Mouse (Mus musculus) gastrocnemius, postnatal 14 days (tissue): Measurements from ENCODE around the gene Jtb. TPM values are rescaled to one million over a fixed set of nuclear protein-coding genes. Genes with fewer than 3 reads are reported as not detected.

Experiments
- DNase-seq: peaks from one replicate; pipeline ENCODE4 v3.0.0; 2021; ENCODE audit warnings: mixed read lengths
- intact Hi-C: fragments of 180-260 bp; cut with DNase I; formaldehyde crosslinking; loops from one replicate; pipeline ENCODE4 v1.15.1; 2025; ENCODE audit warnings: low total_unique reads
- total RNA-seq, 2 experiments: library from RNA; stranded (reverse); gene quantifications; 2 replicates each; pipeline ENCODE4 v1.2.3; 2021

The Jtb gene
- total RNA-seq, 2 experiments from 2014 or later, result 41.6 to 47.5 TPM

DNA sequence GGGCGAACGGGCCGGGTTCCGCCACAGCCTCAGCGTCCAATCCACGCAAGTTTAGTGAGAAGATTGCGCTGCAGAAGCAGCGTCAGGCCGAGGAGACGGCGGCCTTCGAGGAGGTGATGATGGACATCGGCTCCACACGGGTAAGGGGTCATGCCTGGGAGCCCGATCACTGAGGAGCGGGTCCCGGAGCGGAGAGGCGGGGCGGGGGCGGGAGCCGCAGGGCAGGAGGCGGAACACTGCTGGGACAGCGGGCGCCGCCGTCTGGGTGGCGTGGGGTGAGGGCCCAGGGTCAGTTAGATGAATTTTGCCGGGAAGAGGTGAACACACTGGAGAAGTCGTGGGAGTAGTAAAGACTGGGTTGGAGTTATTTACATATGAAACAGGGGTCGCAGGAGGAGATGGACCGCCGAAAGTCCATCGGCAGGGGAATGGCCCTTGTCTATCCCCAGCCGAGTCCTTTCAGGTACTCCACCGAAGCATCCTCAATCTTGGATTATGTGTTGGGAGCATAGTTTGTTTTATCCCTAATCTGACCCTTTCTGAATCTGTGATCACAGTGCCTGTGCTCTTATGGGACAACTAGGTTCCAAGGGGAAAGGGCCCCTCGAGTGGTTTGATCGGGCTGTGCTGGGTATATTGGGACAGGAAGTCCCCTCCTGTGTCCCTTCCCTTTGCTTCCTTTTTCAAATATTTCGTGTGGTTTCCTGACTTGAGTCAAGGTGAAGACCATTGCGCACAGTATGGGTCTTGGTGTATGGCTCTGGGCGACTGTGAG lies 23.2 kb downstream of the Jtb start:
- DNase-seq, result peak; percentile 49
- intact Hi-C loops, result no loop called here

DNA sequence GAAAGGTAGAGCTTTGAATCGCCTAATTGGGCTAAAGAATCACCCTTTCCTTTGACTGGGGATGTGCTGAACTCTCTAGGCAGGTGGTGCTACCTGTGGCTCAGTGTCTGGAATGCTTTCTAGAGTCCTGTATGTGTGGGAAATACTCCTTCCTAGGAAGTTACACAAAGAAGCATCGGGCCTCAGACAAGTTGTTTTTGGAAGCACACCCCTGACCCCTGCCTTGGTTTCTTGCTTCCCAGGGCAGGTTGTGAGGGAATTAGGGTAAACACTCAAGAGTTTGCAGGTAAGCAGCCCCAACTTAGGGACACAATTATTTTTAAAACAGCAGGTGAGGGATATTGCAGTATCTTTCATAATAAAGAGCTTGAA lies 23.8 kb downstream of the Jtb start:
- no peak for DNase-seq
- intact Hi-C loops, result no loop called here

DNA sequence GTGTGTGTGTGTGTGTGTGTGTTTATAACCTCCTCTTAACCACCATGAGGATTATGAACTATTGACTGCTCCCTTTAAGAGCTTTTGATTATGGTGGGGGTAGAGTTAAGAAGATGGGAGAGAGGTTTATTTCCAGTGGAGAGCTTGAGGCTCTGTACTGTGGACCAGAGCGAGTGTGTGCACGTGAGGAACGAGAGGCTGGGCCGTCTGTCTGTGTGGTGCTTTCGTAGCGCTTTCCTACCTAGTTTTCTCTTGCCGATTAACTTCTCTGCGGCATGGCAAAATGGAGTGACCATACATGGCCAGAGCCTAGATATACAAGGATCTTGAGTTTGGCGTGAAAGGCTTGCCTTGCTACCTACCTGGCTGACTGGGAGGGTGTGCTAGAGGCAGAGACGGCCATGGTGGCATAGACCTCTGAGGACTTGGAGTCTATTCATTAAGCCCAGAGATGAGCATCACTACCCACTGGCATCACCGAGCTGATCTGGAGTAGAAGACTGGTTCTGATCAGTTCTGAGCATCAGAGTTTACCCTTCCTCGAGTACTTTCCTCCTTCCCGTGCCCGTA lies 24.5 kb downstream of the Jtb start:
- intact Hi-C loops, result no loop called here
- DNase-seq, result no peak

DNA sequence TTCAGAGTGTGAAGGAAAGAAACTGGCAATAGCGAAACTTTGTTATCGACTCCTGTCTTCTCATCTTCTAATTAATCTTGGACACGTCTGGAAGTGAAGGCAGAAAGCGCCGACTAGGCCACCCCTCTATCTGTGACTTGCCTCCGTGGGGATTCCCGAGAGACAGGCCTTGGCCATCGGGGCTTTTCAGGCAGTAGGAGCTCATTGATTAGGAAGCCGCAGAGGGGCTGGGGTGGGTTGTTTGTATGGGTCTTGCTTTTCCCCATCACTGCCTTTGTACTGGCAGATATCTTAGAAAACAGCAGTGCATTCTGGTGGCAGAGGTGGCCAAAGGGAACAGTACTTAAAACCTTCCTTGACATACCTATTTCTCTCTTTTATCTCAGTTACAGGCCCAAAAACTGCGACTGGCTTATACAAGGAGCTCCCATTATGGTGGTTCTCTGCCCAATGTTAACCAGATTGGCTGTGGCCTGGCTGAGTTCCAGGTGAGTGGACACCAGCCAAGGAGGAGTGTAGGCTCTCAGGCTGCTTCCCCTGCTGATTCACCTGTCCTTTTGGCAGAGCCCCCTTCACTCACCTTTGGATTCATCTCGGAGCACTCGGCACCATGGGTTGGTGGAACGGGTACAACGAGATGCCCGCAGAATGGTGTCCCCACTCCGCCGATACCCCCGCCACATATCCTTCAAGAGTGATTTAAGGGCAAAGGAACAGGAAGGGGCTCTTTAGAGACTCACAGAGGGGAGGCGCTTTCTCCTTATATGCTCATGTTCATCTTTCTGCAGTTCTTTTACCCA lies 25.5 kb downstream of the Jtb start:
- DNase-seq, result no peak
- intact Hi-C loops, result no loop called here

DNA sequence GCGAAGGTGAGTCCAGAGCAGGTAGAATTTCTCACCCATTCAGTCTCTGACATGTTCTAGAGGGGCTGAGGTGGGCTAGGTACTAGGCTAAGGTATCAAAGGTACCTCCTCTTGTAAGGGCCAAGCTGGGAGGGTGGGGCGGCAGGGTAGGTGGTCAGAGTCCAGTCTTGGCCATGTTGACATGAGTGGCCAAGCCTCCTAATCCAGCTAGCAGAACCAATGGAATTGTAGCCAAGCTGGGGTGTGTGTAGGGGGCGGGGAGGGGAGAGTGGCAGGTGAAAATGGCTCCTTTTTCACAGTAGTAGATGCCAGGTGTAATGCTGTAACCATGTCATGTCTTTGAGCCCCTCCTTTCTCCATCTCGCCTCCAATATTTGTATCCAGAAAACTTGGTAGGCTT lies 27.1 kb downstream of the Jtb start:
- DNase-seq, result no peak
- intact Hi-C loops, result no loop called here

DNA sequence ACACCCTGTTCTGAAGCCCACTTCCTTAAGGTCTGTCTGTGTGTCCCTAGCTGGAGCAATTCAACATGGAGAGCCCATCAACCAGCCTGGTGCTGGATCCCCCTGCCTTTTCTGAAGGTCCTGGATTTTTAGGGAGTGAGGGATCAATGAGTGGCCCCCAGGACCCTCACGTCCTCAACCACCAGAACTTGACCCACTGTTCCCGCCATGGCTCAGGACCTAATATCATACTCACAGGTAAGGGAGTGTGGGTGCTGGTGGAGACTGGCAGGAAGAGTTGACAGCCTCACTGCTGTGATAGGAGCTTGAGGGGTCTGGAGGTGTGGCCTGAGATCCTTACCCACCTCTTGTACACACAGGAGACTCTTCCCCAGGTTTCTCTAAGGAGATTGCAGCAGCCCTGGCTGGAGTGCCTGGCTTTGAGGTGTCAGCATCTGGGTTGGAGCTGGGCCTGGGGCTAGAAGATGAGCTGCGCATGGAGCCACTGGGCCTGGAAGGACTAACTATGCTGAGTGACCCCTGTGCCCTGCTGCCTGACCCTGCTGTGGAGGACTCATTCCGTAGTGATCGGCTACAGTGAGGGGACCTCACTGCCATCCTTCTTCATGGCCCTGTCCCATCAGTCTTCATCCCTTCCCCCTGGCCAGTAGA lies 31.8 kb downstream of the Jtb start:
- intact Hi-C loops, result loop anchor here (10.0 kb wide), 1 partner anchor 112 kb away; no protein-coding TSS in a partner anchor
- no peak for DNase-seq

DNA sequence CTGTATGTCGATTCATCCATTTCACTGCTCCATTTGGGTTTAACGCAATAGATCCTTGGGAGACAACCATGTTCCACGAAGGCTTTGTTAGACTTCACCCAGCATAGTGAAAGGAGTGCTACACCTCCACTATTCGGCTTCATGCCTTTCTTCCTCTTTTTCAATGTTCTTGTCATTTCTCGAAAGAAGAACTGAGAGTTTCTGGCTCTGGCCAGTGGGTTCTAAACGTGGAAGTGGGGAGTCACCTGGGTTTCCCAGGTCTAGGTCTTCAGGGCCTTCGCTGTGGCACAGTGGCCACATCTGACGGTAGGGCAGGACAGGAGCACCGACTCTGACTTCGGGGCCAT lies 33.3 kb downstream of the Jtb start:
- intact Hi-C loops, result loop anchor here (10.0 kb wide), 1 partner anchor 110 kb away; no protein-coding TSS in a partner anchor
- DNase-seq, result no peak

DNA sequence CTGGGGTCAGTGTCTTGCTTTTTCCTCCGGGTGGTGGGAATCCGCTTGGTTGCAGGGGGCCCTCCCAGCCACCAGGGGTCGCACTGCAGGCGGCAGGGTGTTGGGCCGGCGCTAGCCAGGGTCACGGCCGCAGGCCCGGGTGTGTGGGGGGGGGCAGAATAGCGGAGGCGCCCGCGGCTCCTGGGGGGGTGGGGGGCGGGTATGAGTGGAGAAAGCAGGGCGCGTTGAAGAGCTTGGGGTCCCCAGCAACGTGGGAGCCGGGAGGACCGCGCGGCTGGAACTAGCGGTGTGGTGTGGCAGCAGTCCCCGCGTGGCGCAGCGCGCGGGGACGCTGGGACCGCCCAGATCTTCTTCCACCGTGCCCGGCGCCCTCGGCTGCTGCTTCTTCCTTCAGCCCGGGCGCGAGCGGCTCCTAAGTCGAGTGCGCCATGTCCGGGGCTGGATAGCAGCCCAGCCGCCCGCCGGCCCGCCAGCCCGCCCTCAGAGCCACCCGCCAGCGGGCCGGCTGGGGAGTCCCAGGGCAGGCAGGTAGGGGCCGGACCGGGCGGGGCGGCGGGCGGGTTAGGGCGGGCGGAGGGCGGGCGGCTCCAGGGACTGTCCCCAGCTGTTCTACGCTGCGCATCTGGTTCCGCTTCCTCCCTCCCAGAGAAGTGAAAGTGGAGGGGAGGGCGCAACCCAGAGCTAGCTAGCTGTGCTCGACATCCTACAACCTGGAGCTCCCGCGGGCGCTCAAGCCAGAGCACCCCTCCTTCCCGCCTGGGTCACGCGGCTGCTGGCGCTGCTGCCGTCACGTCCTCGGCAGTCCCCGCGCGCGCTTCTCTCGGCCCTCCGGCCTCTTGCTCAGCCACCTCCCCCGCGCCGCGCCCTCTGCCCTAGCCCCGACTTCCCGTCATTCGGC lies 33.9 kb downstream of the Jtb start, which contains the start of gene Dennd4b:
TSS of gene Dennd4b (plus strand) at position 152 of the 898 bp plus-strand sequence.
- intact Hi-C loops, result loop anchor here (10.0 kb wide), 1 partner anchor 110 kb away; no protein-coding TSS in a partner anchor

DNA sequence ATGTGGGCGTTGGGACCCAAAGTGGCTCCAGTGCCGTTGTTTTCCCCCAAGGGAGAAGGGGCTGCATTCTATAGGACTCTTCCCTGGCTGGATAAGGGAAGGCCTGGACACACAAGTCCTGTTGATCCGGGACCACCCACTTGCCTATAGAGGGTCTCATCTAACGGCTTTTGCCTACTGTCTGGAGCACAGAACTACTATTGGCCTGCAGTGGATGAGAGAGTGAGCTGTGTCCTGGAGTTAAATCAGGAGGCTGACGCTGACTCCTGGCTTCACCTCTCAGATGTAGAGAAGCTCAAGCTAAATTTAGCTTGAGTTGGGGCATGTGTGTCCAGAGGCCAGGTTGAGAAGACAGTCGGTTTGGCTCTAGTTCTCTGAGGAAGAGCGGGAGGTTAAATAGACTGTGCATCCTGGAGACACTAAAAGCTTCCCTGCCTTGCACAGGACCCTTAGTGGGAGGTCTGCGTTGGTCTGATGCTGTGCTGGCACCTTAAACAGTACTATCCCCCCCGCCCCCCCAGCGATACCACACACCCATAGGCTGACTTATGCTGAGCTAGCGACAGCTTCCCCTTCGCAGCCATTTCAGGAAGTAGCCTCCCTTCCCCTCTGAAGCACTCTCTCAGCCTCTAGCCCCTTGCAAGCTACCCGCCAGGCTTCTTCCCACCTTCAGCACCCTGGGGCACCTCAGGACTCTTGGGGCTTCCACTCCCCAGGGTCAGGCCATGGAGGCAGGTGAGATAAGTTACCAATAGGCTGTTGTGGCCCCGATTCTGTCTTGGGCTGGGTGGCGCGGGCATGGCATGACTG lies 34.7 kb downstream of the Jtb start:
- intact Hi-C loops, result loop anchor here (10.0 kb wide), 1 partner anchor 109 kb away; no protein-coding TSS in a partner anchor
- DNase-seq, result peak; percentile 57

More for the DNA sequence above, 33.9 kb downstream of the Jtb start, which contains the start of gene Dennd4b:
- peak; percentile 95 for DNase-seq

DNA sequence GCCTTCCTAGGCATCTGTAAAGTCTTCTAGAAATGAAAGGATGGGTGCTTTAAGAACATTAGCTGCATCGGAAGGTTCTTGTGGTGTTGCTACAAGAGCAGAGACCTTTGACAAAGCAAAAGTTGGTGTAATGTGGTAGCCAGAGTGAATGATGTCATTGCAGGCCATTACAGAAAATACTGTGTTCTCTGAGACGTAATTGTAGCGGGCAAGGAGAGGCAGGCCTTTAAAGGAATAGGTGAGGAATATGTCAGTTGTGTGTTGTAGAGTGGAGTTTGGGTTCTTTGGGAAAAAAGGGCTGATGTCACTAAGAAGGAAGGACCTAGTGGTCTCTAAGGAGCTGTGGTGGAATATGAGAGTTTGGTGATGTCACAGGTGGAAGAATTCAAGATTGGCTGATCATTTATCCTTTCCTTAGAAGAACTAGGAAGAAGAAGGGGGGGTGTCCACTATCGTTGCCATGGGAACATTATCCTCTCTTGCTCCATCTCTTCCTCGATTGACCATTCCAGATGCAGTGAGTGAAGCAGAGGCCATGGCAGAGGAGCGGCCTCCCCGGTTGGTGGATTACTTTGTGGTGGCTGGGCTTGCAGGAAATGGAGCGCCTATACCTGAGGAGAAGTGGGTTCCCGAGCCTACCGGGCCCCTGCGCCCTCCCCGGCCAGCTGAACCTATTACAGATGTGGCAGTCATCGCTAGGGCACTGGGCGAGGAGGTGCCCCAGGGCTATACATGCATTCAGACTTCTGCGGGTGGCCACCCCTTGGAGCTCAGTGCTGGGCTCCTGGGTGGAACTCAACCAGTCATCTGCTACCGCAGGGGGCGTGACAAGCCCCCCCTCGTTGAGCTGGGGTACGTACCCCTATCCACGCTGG lies 35.7 kb downstream of the Jtb start:
- DNase-seq, result no peak
- intact Hi-C loops, result loop anchor here (10.0 kb wide), 1 partner anchor 108 kb away; no protein-coding TSS in a partner anchor

DNA sequence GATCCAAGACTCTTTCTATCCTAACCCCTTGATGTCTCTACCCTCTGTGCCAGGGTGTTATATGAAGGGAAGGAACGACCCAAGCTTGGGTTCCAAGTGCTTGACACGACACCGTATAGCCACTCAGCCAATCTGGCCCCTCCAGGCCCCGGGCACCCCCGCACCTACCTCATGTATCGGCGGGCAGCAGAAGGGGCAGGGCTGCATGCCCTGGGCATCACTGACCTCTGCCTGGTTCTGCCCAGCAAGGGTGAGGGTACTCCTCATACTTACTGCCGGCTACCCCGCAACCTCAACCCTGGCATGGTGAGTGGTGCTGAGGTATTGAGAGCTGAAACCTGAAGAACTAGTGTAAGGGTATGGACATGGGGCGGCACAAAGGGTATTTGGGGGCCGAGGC lies 36.8 kb downstream of the Jtb start:
- DNase-seq, result no peak
- intact Hi-C loops, result loop anchor here (10.0 kb wide), 1 partner anchor 107 kb away; no protein-coding TSS in a partner anchor

DNA sequence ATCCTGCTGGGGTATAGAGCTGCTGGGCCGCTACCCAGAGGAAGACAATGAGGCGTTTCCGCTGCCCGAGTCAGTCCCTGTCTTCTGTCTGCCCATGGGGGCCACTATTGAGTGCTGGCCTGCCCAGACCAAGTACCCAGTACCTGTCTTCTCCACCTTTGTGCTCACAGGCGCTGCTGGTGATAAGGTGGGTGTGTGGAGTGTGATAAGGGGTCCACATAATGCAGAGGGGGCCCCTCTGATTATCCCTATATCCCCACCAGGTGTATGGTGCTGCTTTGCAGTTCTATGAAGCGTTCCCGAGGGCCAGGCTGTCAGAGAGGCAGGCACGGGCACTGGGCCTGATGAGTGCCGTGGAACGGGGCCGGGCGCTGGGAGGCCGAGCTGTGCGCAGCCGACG lies 37.6 kb downstream of the Jtb start:
- intact Hi-C loops, result loop anchor here (10.0 kb wide), 1 partner anchor 106 kb away; no protein-coding TSS in a partner anchor
- no peak for DNase-seq

DNA sequence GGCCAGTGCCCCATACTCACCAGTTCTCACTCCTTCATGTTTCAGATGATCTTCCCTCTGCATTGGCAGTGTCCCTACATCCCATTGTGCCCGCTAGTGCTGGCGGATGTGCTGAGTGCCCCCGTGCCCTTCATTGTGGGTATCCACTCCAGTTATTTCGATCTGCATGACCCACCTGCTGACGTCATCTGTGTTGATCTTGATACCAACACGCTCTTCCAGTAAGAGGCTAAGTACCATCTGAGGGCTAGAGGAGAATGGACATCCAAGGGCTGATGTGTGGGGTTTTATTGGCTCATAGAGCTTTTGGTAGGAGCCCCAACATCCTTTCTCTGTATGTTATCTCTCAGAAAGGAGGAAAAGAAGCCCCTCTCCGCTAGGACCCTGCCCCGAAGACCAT lies 39.4 kb downstream of the Jtb start:
- intact Hi-C loops, result loop anchor here (10.0 kb wide), 1 partner anchor 194 kb away; the partner anchor contains the start of gene Npr1
- DNase-seq, result no peak

DNA sequence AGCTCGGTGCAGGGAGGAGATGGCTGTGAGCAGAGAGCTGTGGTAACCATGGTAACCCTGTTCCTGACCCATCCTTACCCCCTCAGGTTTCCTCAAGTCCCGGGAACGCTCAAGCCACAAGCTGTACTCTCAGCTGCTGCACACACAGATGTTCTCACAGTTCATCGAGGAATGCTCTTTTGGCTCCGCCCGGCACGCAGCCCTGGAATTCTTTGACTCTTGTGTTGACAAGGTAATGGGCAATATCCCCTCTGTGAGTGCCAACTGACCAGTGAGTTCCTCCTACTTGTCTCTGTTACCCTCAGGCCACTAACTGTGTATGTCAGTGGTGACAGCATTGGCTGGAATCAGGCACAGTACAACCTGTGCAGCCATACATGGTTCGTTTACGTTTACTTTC lies 40.8 kb downstream of the Jtb start:
- intact Hi-C loops, result loop anchor here (10.0 kb wide), 1 partner anchor 193 kb away; the partner anchor contains the start of gene Npr1
- DNase-seq, result no peak

DNA sequence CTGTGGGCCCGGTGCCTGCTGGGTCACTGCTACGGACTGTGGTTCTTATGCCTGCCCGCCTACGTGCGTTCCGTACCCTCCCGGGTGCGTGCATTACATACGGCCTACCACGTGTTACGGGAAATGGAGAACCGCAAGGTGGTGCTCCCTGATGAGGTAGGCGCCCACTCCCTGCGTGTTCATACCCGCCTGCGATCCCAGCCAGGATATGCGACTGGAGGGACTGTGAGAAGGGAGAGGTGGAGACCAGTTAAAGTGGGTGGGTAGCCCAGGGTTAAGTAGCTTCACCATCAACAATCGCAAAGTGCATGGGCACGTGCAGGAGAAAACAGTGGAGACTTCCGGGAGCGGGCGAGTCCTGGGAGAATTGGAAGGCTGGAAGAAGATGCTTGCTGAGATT lies 42.5 kb downstream of the Jtb start:
- no peak for DNase-seq
- intact Hi-C loops, result loop anchor here (10.0 kb wide), 1 partner anchor 191 kb away; the partner anchor contains the start of gene Npr1

DNA sequence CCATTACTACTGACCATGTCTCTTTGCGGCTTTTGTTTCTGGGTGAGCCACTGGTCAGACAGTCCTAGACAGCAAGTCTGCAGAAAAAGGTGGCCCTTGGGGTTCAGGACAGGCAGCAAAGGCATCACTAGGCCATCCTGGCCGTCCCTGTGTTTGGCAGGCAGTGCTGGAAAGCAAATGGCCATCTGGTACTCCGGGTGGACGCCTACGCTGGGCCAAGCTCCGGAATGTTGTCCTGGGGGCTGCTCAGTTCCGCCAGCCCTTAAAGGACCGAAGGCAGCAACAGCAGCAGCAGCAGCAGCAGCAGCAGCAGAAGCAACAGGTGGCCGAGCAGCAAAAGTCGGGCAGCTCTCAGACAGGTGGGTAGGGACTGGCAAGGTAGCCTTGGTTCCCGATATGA lies 43.9 kb downstream of the Jtb start:
- intact Hi-C loops, result loop anchor here (10.0 kb wide), 1 partner anchor 190 kb away; the partner anchor contains the start of gene Npr1
- DNase-seq, result no peak

DNA sequence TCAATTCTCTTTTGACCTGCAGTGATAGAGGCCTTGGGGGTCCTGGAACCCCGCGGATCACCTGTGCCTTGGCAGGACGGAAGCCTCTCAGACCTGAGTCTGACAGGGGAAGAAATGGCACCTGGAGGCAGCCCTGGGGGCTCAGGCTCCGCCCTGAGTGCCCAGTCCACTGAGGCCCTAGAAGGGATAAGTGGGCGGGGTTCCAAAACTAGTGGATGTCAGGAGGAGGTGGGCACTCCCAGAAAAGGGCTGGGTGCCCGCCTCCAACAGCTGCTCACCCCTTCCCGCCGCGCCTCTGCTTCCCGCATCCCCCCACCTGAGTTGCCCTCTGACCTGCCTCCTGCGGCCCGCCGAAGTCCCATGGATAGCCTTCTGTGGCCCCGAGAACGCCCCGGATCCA lies 45.5 kb downstream of the Jtb start:
- intact Hi-C loops, result loop anchor here (10.0 kb wide), 1 partner anchor 188 kb away; the partner anchor contains the start of gene Npr1
- DNase-seq, result no peak
